Mouse (Mus musculus) megakaryocyte, adult 5-6 weeks (primary cell): ENCODE measurements around the gene Tmem246. TPM values are rescaled to one million over a fixed set of nuclear protein-coding genes. Genes with fewer than 3 reads are reported as not detected.
A peak's percentile ranks its signal among the peaks of the same experiment; 100 is the strongest.
"Not testable (repeated sequence)": the region's sequence is repeated elsewhere in the genome, so short reads cannot be mapped to it uniquely, and the experiment has no call there.

Experiments used
- ATAC-seq: 2 replicates; pipeline ENCODE4 v1.8.0; 2016; ENCODE audit warnings: mild to moderate bottlenecking, inconsistent platforms; ENCODE audit not compliant: poor library complexity, severe bottlenecking
- total RNA-seq, 2 experiments: library from RNA; stranded (forward) in 1 of 2; stranded (reverse) in 1 of 2; fragments of 153-499, 151-499 nt in 1 of 2; fragments of 221-1000, 200-1000 nt in 1 of 2; gene quantifications; 2 replicates each; pipeline versions ENCODE4 v1.2.3 to v1.2.4; 2015 to 2017

Gene Tmem246
- total RNA-seq (2015): not detected in 2 replicates
- not detected in 2 replicates for total RNA-seq (2017)

GRCm38 (mm10) chr4:49597183-49598100 is at the start of gene Tmem246:
Tmem246 (minus strand) TSS chr4:49597876.
- peak; percentile 56 for ATAC-seq

DNA sequence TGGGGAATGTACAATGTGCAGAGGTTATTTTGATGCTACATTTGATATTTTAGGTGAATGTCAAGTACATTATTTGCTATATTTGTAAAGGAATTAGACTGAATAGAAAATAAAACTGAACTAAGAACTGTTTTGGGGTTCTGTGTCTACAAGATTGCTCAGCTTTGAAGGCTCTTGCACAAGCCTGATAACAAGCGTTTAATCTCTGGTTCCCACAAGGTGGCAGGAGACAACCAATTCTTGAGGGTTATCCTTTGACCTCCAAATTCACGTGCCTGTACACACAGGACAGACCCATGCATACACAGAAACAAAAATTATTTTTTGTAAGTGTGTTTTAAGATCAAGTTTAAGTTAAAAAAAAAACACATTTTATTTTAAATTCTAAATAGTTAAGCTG is 42.2 kb upstream of the Tmem246 start:
- ATAC-seq: no peak

DNA sequence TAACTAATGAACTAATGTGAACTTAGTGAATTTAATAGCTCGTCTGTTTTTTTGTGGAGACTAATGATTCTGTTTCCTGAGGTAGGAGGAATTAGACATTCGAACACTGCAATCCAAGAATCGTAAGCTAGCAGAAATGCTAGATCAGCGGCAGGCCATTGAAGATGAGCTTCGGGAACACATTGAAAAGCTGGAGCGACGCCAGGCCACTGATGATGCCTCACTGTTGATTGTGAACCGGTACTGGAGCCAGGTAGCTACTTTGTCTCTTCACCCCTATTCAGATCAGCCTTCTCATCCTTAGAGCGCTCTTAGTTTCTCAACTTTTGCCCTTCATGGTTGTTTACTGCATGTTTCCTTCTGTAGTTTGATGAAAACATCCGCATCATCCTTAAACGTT is 40.1 kb upstream of the Tmem246 start:
- no peak for ATAC-seq

DNA sequence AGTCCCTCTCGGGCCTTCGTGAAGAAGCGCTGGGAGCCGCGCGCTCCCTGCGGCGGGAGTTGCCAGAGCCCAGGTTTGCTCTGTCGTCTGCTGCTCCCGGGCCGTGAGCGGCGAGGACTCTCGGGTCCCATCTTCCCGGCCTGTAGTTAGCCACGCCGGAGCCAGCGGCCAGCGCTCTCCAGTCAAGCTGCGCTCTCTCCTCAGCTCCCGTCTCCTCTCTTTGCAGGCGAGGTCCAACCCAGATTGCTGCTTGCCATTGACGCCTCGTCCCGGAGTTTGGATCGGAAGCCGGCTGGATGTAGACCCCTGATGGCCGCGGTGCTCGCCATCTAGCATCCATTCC is 34.4 kb upstream of the Tmem246 start:
- ATAC-seq: no peak

DNA sequence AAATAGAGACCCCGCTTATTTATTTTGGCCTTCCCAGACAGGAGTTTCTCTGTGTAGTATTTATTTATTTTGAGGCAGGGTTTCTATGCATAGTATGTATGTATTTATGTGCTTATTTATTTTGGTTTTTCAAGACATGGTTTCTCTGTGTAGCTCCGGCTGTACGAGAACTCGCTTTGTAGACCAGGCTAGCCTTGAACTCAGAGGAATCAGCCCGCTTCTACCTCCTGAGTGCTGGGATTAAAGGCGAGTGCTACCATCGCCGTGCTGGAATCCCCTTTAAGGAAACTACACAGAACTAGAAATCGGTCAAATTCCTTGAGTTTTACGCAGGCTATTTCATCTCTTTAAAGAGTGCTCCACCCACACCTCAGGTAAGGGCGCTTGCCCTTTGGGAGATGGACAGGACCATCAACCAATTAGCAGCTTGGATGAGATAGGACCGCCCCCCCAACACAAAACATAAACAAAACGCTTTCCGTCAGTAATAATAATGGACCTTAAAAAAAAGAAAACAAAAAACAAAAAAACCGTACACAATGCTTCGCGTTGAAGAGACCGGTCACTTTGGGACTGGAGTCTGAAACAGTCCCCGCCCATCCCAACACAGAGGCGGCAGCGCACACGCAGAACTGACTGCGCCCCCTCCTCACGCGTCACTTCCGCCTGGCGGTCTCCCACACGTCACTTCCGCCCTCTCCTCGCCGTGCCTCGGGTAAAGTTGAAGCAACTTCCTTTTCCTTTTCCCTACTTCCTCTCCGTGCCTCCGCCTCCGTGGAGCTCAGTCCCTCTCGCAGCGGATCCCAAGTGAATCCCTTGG is 33.9 kb upstream of the Tmem246 start, which contains the start of gene Rnf20:
Gene Rnf20, plus strand, starts transcription at position 688 of the 820 bp plus-strand sequence.
- peak; percentile 93 for ATAC-seq

- ATAC-seq: no peak
Observed at GRCm38 (mm10) chr4:49628941-49629340, 31.3 kb upstream of the Tmem246 start.

DNA sequence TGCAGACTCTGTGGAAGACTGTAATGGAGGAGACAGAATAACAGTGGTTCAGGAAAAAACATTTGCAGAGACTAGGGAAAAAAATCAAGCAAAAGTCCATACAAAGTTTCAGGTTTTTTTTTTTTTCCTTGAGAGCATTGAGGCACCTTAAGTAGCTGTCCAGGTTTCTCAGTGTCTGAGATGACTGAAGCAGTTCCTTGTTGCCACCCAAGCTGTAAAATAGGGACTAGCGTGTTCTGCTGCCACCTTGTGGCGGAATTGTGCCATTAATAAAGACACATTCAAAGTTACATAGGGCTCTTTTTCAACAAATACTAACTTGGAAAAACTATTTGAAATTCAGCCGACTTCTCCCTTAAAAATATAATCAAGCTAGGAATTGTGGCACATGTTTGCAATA is 29.3 kb upstream of the Tmem246 start:
- ATAC-seq: peak; percentile 59

- ATAC-seq: not testable (repeated sequence)
Observed at GRCm38 (mm10) chr4:49624969-49625368, 27.3 kb upstream of the Tmem246 start.

GRCm38 (mm10) chr4:49623916-49624315 is 26.2 kb upstream of the Tmem246 start:
- ATAC-seq: no peak

DNA sequence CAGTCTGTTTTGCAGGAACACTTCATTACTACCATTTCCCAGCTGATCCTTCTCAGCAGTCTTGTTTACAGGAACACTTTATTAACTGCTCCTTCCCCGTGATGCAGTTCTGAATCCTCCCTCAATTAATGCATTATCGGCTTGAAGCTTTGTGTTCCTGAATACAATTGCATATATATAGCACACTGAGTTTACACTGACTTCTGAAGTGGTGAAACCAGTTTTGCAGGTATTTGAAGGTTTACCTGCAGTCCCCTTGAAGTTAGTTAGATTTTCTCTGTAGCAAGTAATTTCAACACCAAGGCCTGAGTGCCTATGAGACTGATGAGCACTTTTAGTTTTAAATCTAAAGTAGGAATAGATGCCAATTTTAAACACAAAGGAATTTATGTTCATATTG is 24.6 kb upstream of the Tmem246 start:
- no peak for ATAC-seq

GRCm38 (mm10) chr4:49619861-49620260 is 22.2 kb upstream of the Tmem246 start:
- ATAC-seq: peak; percentile 76

- no peak for ATAC-seq
Observed at GRCm38 (mm10) chr4:49616924-49617323, 19.2 kb upstream of the Tmem246 start.

- no peak for ATAC-seq
Observed at GRCm38 (mm10) chr4:49605459-49605858, 7.8 kb upstream of the Tmem246 start.

- ATAC-seq: no peak
Observed at GRCm38 (mm10) chr4:49604616-49605015, 6.9 kb upstream of the Tmem246 start.

DNA sequence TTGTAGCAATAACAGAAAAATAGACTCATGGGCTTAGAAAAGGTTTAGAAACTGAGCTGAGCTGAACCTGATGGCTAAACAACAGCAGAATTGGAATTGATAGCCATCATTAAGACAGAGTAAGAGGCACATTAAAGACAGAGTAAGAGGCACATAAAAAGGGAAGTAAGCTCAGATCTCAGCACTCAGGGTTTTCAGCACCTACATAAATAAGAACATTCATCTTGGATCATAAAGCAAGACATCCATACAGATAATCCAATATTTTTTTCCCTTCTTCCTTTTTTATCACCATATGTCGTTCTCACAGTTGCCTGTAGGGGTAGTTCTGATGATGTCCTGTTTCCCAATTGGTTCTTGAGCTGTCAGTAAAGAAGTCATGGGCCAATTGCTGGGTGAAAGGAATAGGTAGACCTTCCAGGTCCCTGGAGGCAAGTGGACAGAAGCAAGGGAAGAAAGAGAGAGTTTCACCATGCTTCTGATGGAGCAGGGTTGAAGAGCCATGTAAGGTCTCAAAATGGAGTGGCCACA is 6.4 kb upstream of the Tmem246 start:
- ATAC-seq: no peak

- ATAC-seq: no peak
Observed at GRCm38 (mm10) chr4:49603161-49603560, 5.5 kb upstream of the Tmem246 start.

DNA sequence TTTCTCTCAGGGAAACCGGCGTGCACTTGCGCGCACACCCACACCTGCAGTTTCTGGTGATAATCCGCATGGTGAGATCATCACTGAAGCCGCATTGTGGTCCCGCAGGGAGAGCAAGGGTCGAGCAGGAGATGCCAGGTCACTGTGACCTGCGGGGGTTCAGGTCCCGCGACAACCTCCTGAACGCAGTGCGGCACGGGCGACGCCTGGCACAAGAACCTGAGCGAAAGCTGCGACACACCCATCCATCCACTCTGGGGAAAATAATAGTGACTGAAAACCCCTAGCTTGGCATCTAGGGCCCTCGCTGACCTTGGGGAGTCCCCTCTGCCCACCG is 862 bp downstream of the Tmem246 start:
- ATAC-seq: no peak

GRCm38 (mm10) chr4:49590152-49590551 is 7.5 kb downstream of the Tmem246 start:
- ATAC-seq: no peak

DNA sequence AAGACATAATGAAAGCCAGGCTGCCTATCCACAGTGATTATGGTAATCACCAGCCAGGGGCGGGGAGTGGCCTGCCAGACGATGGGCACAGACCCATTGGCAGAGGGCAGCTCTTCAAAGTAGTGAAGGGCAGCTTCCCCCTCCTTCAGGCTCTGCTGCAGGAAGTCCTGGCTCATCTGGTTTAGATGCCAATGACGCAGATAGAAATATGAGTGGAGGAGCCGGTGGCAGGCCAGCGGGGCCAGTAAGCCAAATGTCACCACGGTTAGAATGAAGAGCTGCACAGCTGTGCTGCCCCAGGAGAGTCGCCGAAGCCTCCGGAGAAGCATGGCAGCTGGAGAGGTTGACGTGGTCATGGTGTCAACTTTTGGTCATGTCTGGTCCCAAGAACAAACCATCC is 10.9 kb downstream of the Tmem246 start:
- no peak for ATAC-seq

GRCm38 (mm10) chr4:49585524-49586101 is 12.1 kb downstream of the Tmem246 start:
- no peak for ATAC-seq
